Mouse (Mus musculus): ENCODE data around the gene Prn. TPM values are rescaled to one million over a fixed set of nuclear protein-coding genes. Genes with fewer than 3 reads are reported as not detected.

Gene Prn
- polyA plus RNA-seq, 1 experiment from 2014 or later = not detected

- WGBS = 23% methylated on average over 29 of the region's 29 CpGs
These were observed 43.3 kb downstream of the Prn start for GRCm38 (mm10) chr2:131952961-131953538.

GRCm38 (mm10) chr2:131953711-131954110 lies 44.0 kb downstream of the Prn start:
- Histone ChIP-seq H3K27me3 (ENCODE audit: control insufficient read depth, insufficient read depth, low read length) (peaks cover 10% of the 10 kb centered on the region), H3K4me2 (ENCODE audit: low read depth, low read length) (no peak overlapping the region), H3K9ac (replicated peaks; ENCODE audit: low read length) (no peak overlapping the region), H3K36me3 (replicated peaks; ENCODE audit: control insufficient read depth, insufficient read depth, low read depth, low read length) (no peaks in the 10 kb centered on the region), H3K27ac (replicated peaks; ENCODE audit: low read depth, low read length) (no peak overlapping the region), H3K4me3 (ENCODE audit: low read depth, low read length) (no peak overlapping the region), H3K4me1 (ENCODE audit: control insufficient read depth, insufficient read depth, low read length) (no peaks in the 10 kb centered on the region), H3K9me3 (replicated peaks; ENCODE audit: control insufficient read depth, low read length) (no peaks in the 10 kb centered on the region)
- WGBS = 89% methylated on average over 4 of the region's 4 CpGs
- ATAC-seq (replicated peaks; ENCODE audit: insufficient number of reproducible peaks, low FRiP score, low TSS enrichment, low read depth) (no peak), DNase-seq (ENCODE audit: low spot score) (no peak)

More at GRCm38 (mm10) chr2:131952961-131953538, 43.3 kb downstream of the Prn start:
- Histone ChIP-seq H3K9me3 (replicated peaks; ENCODE audit: control insufficient read depth, low read length) (no peaks in the 10 kb centered on the region), H3K9ac (replicated peaks; ENCODE audit: low read length) (no peak overlapping the region), H3K27ac (replicated peaks; ENCODE audit: low read depth, low read length) (no peak overlapping the region), H3K4me3 (ENCODE audit: low read depth, low read length) (no peak overlapping the region), H3K27me3 (ENCODE audit: control insufficient read depth, insufficient read depth, low read length) (peaks cover 10% of the 10 kb centered on the region), H3K36me3 (replicated peaks; ENCODE audit: control insufficient read depth, insufficient read depth, low read depth, low read length) (no peaks in the 10 kb centered on the region), H3K4me1 (ENCODE audit: control insufficient read depth, insufficient read depth, low read length) (no peaks in the 10 kb centered on the region), H3K4me2 (ENCODE audit: low read depth, low read length) (peak overlapping the region; percentile 16)
- ATAC-seq (replicated peaks; ENCODE audit: insufficient number of reproducible peaks, low FRiP score, low TSS enrichment, low read depth) (no peak), DNase-seq (ENCODE audit: low spot score) (peak; percentile 33)

DNA sequence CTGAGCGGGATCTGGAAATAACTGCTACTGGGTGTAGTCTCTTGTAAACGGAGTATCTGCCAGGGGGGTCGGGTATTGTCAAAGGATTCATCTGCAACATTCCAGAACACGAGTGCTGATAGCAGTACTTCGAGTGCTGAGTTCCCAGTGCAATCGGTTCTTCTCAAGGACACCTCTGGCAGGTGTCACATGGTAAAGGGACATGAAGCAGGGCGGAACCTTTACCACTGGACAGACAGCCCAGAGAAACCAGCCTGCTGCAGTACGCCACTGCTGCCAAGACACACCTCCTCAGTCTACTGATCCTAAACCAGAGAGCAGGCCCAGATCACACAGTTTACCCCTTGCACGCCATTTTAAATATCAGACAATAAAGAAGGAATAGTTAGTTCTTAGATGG lies 45.1 kb downstream of the Prn start:
- Histone ChIP-seq H3K4me3 (ENCODE audit: low read depth, low read length) (peak overlapping the region; percentile 15; the same call in 1 of the 2 replicates), H3K27ac (replicated peaks; ENCODE audit: low read depth, low read length) (no peak overlapping the region), H3K36me3 (replicated peaks; ENCODE audit: control insufficient read depth, insufficient read depth, low read depth, low read length) (no peaks in the 10 kb centered on the region), H3K4me2 (ENCODE audit: low read depth, low read length) (peak overlapping the region; percentile 38), H3K9me3 (replicated peaks; ENCODE audit: control insufficient read depth, low read length) (no peaks in the 10 kb centered on the region), H3K27me3 (ENCODE audit: control insufficient read depth, insufficient read depth, low read length) (peaks cover 10% of the 10 kb centered on the region), H3K9ac (replicated peaks; ENCODE audit: low read length) (no peak overlapping the region), H3K4me1 (ENCODE audit: control insufficient read depth, insufficient read depth, low read length) (no peaks in the 10 kb centered on the region)
- no peak for DNase-seq (ENCODE audit: low spot score)
- whole genome bisulfite sequencing = 57% methylated on average over 9 of the region's 9 CpGs
- ATAC-seq (replicated peaks; ENCODE audit: insufficient number of reproducible peaks, low FRiP score, low TSS enrichment, low read depth) = no peak

GRCm38 (mm10) chr2:131955264-131955663 lies 45.5 kb downstream of the Prn start:
- peaks cover 10% of the 10 kb centered on the region for H3K27me3 ChIP-seq (ENCODE audit: control insufficient read depth, insufficient read depth, low read length)
- no peaks in the 10 kb centered on the region for H3K36me3 ChIP-seq (replicated peaks; ENCODE audit: control insufficient read depth, insufficient read depth, low read depth, low read length)
- WGBS = 6% methylated on average over 17 of the region's 17 CpGs
- no peak overlapping the region for H3K27ac ChIP-seq (replicated peaks; ENCODE audit: low read depth, low read length)
- H3K4me3 ChIP-seq (ENCODE audit: low read depth, low read length) = peak overlapping the region; percentile 15; the same call in 1 of the 2 replicates
- ATAC-seq (replicated peaks; ENCODE audit: insufficient number of reproducible peaks, low FRiP score, low TSS enrichment, low read depth) (no peak), DNase-seq (ENCODE audit: low spot score) (peak; percentile 57)
- H3K9ac ChIP-seq (replicated peaks; ENCODE audit: low read length) = no peak overlapping the region
- peak overlapping the region; percentile 38 for H3K4me2 ChIP-seq (ENCODE audit: low read depth, low read length)
- no peaks in the 10 kb centered on the region for H3K9me3 ChIP-seq (replicated peaks; ENCODE audit: control insufficient read depth, low read length)
- H3K4me1 ChIP-seq (ENCODE audit: control insufficient read depth, insufficient read depth, low read length) = no peaks in the 10 kb centered on the region

DNA sequence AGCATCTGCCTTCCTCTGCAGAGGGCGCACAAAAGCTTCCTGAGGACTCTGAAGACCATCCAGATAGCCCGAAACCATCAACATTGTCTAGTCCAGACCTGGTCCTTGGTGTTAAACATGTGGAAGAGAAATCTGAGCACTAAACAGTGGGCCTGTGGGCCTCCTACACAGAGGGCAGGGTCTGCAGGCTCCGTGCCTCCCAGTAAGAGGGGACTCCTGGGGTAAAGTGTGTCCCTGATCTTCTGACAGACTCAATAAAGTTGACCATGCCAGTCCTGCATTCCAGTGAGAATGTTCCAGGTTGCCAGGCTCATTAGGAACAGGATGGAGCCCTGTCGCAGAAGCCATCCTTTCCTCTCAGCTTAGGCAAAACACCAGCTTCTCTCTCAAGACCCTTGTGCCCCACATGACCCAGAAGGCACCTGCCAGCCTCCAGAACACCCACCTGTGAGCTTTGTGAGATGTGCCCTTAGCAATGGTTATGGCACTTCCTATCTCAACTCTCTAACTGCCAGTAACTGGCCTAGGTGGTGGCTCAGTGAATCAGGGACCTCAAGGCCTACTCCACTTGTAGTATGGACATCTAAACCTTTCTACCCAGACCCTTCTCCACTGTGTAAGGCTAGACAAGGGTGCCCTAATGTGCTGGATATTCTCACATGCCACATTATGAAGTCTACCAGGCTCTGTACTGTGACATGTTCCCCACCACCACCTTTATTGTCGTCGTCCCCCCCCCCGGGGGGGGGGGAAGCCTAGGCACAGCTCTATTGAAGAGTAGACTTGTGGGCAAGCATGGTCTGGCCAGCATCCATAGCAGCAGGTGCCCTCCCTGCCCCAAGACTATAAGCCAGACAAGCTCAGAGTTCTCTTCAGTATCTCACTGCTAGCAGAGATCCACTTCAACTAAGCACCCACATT lies 46.8 kb downstream of the Prn start:
- 88% methylated on average over 7 of the region's 7 CpGs for WGBS
- Histone ChIP-seq H3K9me3 (replicated peaks; ENCODE audit: control insufficient read depth, low read length) (no peaks in the 10 kb centered on the region), H3K9ac (replicated peaks; ENCODE audit: low read length) (no peak overlapping the region), H3K4me1 (ENCODE audit: control insufficient read depth, insufficient read depth, low read length) (no peaks in the 10 kb centered on the region), H3K4me2 (ENCODE audit: low read depth, low read length) (no peak overlapping the region), H3K27ac (replicated peaks; ENCODE audit: low read depth, low read length) (no peak overlapping the region), H3K4me3 (ENCODE audit: low read depth, low read length) (no peak overlapping the region), H3K27me3 (ENCODE audit: control insufficient read depth, insufficient read depth, low read length) (peaks cover 10% of the 10 kb centered on the region), H3K36me3 (replicated peaks; ENCODE audit: control insufficient read depth, insufficient read depth, low read depth, low read length) (no peaks in the 10 kb centered on the region)
- ATAC-seq (replicated peaks; ENCODE audit: insufficient number of reproducible peaks, low FRiP score, low TSS enrichment, low read depth) (no peak), DNase-seq (ENCODE audit: low spot score) (no peak)

DNA sequence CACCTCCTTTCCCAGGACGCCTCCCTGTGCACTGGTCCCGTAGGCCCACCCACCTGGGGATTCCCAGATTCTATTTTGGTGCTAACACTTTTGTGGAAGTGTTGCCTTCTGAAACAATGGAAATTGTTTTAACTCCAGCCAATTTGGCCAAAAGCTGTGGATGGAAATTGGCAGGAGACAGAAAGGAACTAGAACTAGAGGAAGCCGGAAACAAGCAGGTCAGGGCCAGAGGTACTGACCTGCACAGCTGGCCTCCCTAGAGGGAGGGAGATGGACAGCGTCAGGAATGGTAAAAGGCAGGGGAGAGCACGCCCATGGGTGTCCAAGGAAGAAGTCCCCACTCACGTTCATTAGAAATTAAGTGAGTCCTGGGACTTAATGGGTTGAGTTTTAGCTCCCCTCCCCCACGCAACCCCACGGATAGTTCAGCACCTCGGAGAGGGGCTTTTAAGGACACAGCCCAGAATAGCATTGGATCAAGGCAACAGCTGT lies 48.0 kb downstream of the Prn start:
- no peak overlapping the region for H3K4me3 ChIP-seq (ENCODE audit: low read depth, low read length)
- H3K4me2 ChIP-seq (ENCODE audit: low read depth, low read length) = no peak overlapping the region
- peaks cover 9% of the 10 kb centered on the region for H3K27me3 ChIP-seq (ENCODE audit: control insufficient read depth, insufficient read depth, low read length)
- no peak overlapping the region for H3K9ac ChIP-seq (replicated peaks; ENCODE audit: low read length)
- DNase-seq (ENCODE audit: low spot score) (peak; percentile 62), ATAC-seq (replicated peaks; ENCODE audit: insufficient number of reproducible peaks, low FRiP score, low TSS enrichment, low read depth) (no peak)
- H3K36me3 ChIP-seq (replicated peaks; ENCODE audit: control insufficient read depth, insufficient read depth, low read depth, low read length) = no peaks in the 10 kb centered on the region
- H3K9me3 ChIP-seq (replicated peaks; ENCODE audit: control insufficient read depth, low read length) = no peaks in the 10 kb centered on the region
- H3K4me1 ChIP-seq (ENCODE audit: control insufficient read depth, insufficient read depth, low read length) = no peaks in the 10 kb centered on the region
- WGBS = 52% methylated on average over 9 of the region's 9 CpGs
- H3K27ac ChIP-seq (replicated peaks; ENCODE audit: low read depth, low read length) = no peak overlapping the region

DNA sequence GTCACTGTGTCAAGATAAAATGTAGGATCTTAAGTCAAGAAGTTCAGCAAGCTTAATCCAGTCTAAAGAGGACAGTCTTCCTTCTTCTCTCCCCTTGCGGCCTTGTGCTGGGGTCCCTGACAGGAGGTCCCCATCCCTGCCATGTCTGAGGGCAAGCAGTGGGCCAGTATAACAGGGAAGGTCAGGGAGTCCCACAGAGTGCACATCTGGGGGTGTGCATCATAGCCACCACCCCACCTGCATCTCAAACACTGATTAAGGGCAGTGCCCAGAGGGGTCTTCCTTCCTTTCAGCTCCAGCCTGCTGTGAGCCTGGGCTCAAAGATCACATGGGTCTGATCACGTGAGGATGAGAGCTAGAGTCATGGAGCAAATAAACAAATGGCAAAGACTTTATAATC lies 51.9 kb downstream of the Prn start:
- Histone ChIP-seq H3K9ac (replicated peaks; ENCODE audit: low read length) (no peak overlapping the region), H3K4me2 (ENCODE audit: low read depth, low read length) (no peak overlapping the region), H3K4me1 (ENCODE audit: control insufficient read depth, insufficient read depth, low read length) (no peaks in the 10 kb centered on the region), H3K4me3 (ENCODE audit: low read depth, low read length) (no peak overlapping the region), H3K27me3 (ENCODE audit: control insufficient read depth, insufficient read depth, low read length) (no peaks in the 10 kb centered on the region), H3K9me3 (replicated peaks; ENCODE audit: control insufficient read depth, low read length) (no peaks in the 10 kb centered on the region), H3K27ac (replicated peaks; ENCODE audit: low read depth, low read length) (no peak overlapping the region), H3K36me3 (replicated peaks; ENCODE audit: control insufficient read depth, insufficient read depth, low read depth, low read length) (no peaks in the 10 kb centered on the region)
- 59% methylated on average over 2 of the region's 2 CpGs for WGBS
- no peak for DNase-seq (ENCODE audit: low spot score)
- ATAC-seq (replicated peaks; ENCODE audit: insufficient number of reproducible peaks, low FRiP score, low TSS enrichment, low read depth) = no peak

DNA sequence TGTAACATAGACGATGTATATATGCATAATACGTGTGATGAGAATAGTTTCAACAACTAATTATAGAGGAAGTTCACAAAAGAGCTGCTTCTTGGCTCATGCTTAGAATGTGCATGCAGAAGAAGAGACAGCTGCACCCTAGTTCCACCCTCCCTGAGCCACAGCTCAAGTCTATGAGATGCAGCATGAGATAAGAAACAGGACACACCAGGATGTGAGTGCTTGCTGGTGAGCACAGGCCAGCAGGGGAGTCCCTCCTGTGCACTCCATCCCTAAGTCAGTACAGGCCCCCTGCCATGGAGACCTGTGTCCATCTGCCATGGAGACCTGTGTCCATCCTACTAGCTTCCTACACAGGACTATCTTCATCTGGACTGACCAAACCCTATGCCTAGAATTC lies 60.8 kb downstream of the Prn start:
- 90% methylated on average over 2 of the region's 2 CpGs for WGBS
- Histone ChIP-seq H3K4me2 (ENCODE audit: low read depth, low read length) (no peak overlapping the region), H3K36me3 (replicated peaks; ENCODE audit: control insufficient read depth, insufficient read depth, low read depth, low read length) (no peaks in the 10 kb centered on the region), H3K9ac (replicated peaks; ENCODE audit: low read length) (no peak overlapping the region), H3K4me3 (ENCODE audit: low read depth, low read length) (no peak overlapping the region), H3K27ac (replicated peaks; ENCODE audit: low read depth, low read length) (no peak overlapping the region), H3K9me3 (replicated peaks; ENCODE audit: control insufficient read depth, low read length) (no peaks in the 10 kb centered on the region), H3K4me1 (ENCODE audit: control insufficient read depth, insufficient read depth, low read length) (no peaks in the 10 kb centered on the region), H3K27me3 (ENCODE audit: control insufficient read depth, insufficient read depth, low read length) (no peaks in the 10 kb centered on the region)
- ATAC-seq (replicated peaks; ENCODE audit: insufficient number of reproducible peaks, low FRiP score, low TSS enrichment, low read depth) (no peak), DNase-seq (ENCODE audit: low spot score) (no peak)
